Mouse (Mus musculus) midbrain, embryonic 11.5 days (tissue): Measurements from ENCODE around the gene 1110065P20Rik. TPM values are rescaled to one million over a fixed set of nuclear protein-coding genes. Genes with fewer than 3 reads are reported as not detected.

ENCODE experiments used
- ATAC-seq: fragments of 200-750 bp; cut with Nextera tagmentation; 2 replicates; pipeline ENCODE4 v1.8.0; 2017; ENCODE audit warnings: moderate TSS enrichment, moderate library complexity; ENCODE audit not compliant: low FRiP score
- DNase-seq: peaks from one replicate; pipeline ENCODE4 v3.0.0; 2015; ENCODE audit warnings: low spot score; ENCODE audit errors: missing footprints
- H3K27ac ChIP-seq: fragments of 300-500 bp; sonication (generic); 2 replicates; pipeline ENCODE4 v1.5.1; 2014; ENCODE audit warnings: low read depth, low read length
- H3K27me3 ChIP-seq: fragments of 300-500 bp; sonication (generic); 2 replicates; pipeline ENCODE4 v1.6.1; 2014; ENCODE audit warnings: mild to moderate bottlenecking, low read length, moderate library complexity, mixed read lengths; ENCODE audit not compliant: control insufficient read depth, insufficient read depth
- H3K36me3 ChIP-seq: fragments of 300-500 bp; sonication (generic); 2 replicates; pipeline ENCODE4 v1.6.1; 2014; ENCODE audit warnings: mild to moderate bottlenecking, low read length, moderate library complexity, mixed read lengths; ENCODE audit not compliant: control insufficient read depth, insufficient read depth
- H3K4me1 ChIP-seq: fragments of 300-500 bp; sonication (generic); 2 replicates; pipeline ENCODE4 v1.6.1; 2014; ENCODE audit warnings: low read length; ENCODE audit not compliant: control insufficient read depth, insufficient read depth
- H3K4me2 ChIP-seq: fragments of 300-500 bp; sonication (generic); 2 replicates; pipeline ENCODE4 v1.6.1; 2014; ENCODE audit warnings: mild to moderate bottlenecking, moderate library complexity
- H3K4me3 ChIP-seq: fragments of 300-500 bp; sonication (generic); 2 replicates; pipeline ENCODE4 v1.5.1; 2014; ENCODE audit warnings: low read depth, low read length
- H3K9ac ChIP-seq: fragments of 300-500 bp; sonication (generic); 2 replicates; pipeline ENCODE4 v1.6.1; 2014; ENCODE audit warnings: low read length
- H3K9me3 ChIP-seq: fragments of 300-500 bp; sonication (generic); 2 replicates; pipeline ENCODE4 v1.6.1; 2016; ENCODE audit warnings: low read length; ENCODE audit not compliant: control insufficient read depth
- WGBS: fragments of 180-500 bp; shearing (Covaris S2); extraction: QIAGEN DNeasy Blood & Tissue Kit; methylation state at CpG from one replicate; pipeline ENCODE4 v1.1.7; 2014; 5-methylcytosine and 5-hydroxymethylcytosine counted together
- polyA plus RNA-seq: library from polyadenylated mRNA; unstranded; fragments of >200 nt; fragmentation: Nextera tagmentation; extraction: Ambion mirVana; gene quantifications from 2 replicates; pipeline ENCODE4 v1.2.1, GENCODE M21; 2014

1110065P20Rik gene
- polyA plus RNA-seq, 1 experiment from 2014 or later = 60.0 TPM

DNA sequence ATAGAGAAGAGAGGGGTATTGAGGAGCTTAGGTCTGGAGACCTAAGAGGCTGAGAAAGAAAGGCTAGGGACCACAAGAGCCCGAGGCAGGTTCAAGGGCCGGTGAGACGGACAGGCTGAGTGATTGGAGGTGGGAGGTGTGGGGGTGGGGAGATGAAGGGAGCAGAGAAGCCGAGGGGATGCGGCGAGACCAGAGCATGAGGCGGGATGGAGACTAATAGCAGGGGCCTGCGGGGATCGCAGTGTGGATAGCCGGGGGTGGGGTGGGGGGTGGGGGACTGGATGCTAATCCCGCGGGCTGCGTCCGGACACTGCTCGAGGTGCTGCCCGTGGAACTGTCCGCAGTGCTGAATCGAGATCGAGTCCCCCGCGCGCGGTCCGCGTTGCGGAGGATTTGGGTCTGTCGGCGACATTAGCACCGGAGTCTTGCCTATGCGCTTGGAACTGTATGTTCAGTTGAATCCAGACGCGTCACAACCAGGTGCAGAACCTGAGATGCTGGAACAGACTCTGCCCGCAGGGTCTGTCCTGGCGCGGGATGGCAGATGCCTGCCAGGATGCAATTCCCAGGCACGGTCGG is 31.2 kb upstream of the 1110065P20Rik start:
- ATAC-seq (peak; percentile 25), DNase-seq (peak; percentile 93)
- H3K4me3 ChIP-seq = peak overlapping the region; percentile 34
- peaks cover 23% of the 10 kb centered on the region for H3K4me1 ChIP-seq
- H3K9me3 ChIP-seq = no peaks in the 10 kb centered on the region
- no peaks in the 10 kb centered on the region for H3K36me3 ChIP-seq
- peaks cover 14% of the 10 kb centered on the region; the same call in 1 of the 2 replicates for H3K27me3 ChIP-seq
- peak overlapping the region; percentile 50 for H3K9ac ChIP-seq
- peak overlapping the region; percentile 66 for H3K4me2 ChIP-seq
- H3K27ac ChIP-seq = 0 out of 2 replicates have a peak overlapping the region, but pooled peaks have one; percentile 22
- WGBS = under 1% methylated on average over 37 of the region's 37 CpGs

DNA sequence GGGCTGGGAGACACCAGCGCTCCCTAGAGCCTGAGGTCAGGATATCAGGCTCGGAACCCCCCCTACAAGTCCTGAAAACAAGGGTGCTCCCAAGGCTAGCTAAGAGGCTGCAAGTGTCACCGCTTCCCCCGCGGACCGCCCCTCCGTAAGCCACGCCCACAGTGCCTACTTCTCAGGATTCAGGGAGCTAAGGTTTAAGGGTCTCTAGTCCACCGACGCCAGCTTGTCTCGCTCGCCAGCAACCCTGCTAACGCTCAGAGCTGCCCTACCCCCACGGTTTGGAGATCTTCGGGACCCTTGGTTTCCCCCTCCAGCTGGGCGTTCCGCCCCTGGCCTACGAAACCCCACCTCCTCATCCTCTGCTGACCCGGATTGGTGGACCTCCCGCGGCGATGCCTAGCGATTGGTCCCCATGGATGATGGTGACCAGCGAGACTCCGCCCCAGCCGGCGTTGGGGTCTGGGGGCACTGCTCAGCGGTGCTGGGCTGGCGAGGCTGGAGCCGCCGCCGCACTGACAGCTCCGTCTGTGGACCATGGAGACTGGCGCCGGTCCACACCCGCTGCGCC is 30.4 kb upstream of the 1110065P20Rik start:
- Histone ChIP-seq H3K9ac (peak overlapping the region; percentile 50; the same call in 1 of the 2 replicates), H3K4me2 (peak overlapping the region; percentile 66), H3K4me1 (peaks cover 23% of the 10 kb centered on the region), H3K4me3 (peak overlapping the region; percentile 34), H3K27me3 (peaks cover 14% of the 10 kb centered on the region; the same call in 1 of the 2 replicates), H3K27ac (peak overlapping the region; percentile 22; the same call in 1 of the 2 replicates), H3K36me3 (no peaks in the 10 kb centered on the region), H3K9me3 (no peaks in the 10 kb centered on the region)
- peak; percentile 97 for ATAC-seq
- peak; percentile 99 for DNase-seq
- WGBS = 0% methylated on average over 37 of the region's 37 CpGs

DNA sequence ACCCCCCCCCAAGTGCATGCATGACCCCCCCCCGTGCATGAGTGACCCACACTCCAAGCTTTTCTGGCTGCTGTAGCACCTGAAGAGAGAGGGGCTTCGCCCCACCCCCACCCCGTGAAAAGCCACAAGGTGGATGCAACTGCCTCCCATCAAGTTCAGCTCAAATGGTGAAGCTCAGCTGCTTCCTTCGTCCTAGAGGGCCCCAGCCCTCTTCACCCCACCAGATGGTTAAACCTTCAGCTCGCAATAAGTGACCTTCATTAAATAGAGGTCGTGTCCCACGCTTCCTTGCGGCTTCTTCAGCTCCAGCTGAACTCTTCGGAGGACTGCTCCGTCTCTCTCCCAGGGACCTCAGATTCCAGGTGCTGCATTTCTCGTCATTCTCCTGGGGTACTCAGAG is 29.6 kb upstream of the 1110065P20Rik start, which contains the start of gene Epha10:
Epha10 (plus strand) TSS at position 301 of the 400 bp plus-strand sequence.
- Histone ChIP-seq H3K9me3 (no peaks in the 10 kb centered on the region), H3K4me3 (peak within 1 kb of the TSS; percentile 34), H3K4me2 (peak within 1 kb of the TSS; percentile 66), H3K9ac (peak within 1 kb of the TSS; percentile 50; the same call in 1 of the 2 replicates), H3K27me3 (peaks cover 14% of the 10 kb centered on the region; the same call in 1 of the 2 replicates), H3K36me3 (no peaks in the 10 kb centered on the region), H3K4me1 (peaks cover 23% of the 10 kb centered on the region), H3K27ac (peak within 1 kb of the TSS; percentile 22; the same call in 1 of the 2 replicates)
- WGBS = 2% methylated on average over 11 of the region's 11 CpGs
- DNase-seq (no peak), ATAC-seq (no peak)

DNA sequence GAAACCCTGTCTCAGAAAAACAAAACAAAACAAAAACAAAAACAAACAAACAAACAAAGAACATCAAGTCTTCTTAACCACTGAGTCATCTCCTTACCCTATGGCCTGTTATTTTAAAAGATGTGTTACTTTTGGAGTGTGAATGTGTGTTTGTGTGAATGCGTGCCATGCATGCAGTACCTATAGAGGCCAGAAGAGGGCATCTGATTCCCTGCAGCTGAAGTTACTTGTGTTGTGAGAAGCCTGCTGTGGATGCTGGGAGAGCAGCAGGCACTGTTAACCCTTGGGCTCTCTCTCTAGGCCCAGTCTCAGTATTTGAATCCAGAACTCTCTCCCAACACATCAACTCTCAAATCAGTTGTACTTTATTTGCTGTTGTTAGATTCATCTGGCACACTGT is 21.7 kb upstream of the 1110065P20Rik start:
- whole genome bisulfite sequencing = 96% methylated on average over 1 of the region's 1 CpGs
- Histone ChIP-seq H3K9ac (no peak overlapping the region), H3K4me1 (no peaks in the 10 kb centered on the region), H3K27me3 (no peaks in the 10 kb centered on the region), H3K9me3 (no peaks in the 10 kb centered on the region), H3K4me3 (no peak overlapping the region), H3K36me3 (no peaks in the 10 kb centered on the region), H3K4me2 (no peak overlapping the region), H3K27ac (no peak overlapping the region)
- no peak for ATAC-seq
- no peak for DNase-seq

DNA sequence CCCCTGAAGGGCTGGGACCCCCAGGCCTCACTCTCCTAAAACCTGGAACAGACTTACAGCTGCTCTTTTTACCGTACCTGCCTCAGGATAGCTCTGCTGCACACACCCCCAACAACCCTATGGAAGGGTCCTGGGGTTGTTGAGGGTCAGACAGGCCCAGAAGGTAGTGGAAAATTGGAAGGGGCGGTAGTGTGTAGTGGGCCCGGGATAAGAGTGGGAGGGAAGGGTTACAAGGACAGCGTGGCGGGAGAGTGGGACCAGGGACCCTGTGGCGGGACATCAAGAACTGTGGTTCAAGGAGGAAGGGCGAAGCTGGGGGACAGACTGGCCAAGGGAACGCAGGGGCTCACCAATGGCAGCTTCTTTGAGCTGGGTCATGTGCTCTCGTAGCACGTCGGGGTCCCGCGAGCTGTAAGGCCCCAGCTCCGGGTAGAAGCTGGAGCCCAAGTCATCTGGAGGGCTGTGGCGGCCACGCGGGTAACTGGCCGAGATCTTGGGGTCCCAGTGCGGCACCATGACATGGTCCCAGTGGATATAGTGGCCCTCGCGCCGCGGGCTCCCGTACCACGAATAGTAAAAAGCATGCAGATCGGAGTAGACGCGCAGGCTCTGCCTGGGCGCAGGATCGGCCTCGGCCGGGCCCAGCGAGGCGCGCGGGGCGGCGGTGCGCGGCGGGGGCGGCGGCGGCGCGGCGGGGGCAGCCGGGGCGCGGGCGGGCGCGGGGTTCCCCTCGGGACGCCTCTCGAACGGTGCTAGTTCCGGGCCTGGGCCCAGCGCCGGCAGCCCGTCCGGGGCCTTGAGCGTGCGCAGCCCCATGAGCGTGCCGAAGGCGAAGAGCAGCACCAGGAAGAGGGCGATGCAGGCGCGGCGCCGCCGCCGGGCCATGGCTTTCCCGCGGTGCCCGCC is 10.5 kb upstream of the 1110065P20Rik start, which contains the start of gene Maneal:
Maneal (minus strand) TSS at position 889 of the 906 bp plus-strand sequence.
- Histone ChIP-seq H3K4me3 (peak within 1 kb of the TSS; percentile 70), H3K9me3 (no peaks in the 10 kb centered on the region), H3K36me3 (peaks cover 5% of the 10 kb centered on the region; the same call in 1 of the 2 replicates), H3K27ac (peak within 1 kb of the TSS; percentile 20; the same call in 1 of the 2 replicates), H3K4me2 (peak within 1 kb of the TSS; percentile 88), H3K4me1 (peaks cover 15% of the 10 kb centered on the region), H3K27me3 (no peaks in the 10 kb centered on the region), H3K9ac (peak within 1 kb of the TSS; percentile 87)
- ATAC-seq (peak; percentile 28), DNase-seq (peak; percentile 91)
- 2% methylated on average over 76 of the region's 77 CpGs for WGBS

DNA sequence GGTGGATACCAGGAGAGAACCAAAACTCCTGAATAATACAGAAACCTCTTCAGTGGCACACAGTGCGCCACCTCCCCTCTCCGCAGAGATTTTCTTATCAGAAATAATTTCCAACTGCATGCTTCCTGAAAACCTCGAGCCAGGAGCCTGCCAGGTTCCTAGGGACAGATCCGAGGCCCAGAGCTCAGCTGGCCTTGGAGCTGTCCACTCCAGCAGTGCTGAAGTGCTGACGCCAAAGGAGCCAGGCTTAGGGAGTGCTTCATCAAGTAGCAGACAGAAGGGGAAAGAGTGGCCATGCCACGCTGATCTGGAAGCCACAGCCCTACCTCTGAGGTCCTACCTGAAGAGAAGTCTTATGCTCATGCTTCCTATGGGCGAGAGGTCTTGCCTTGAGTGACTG is 9.4 kb upstream of the 1110065P20Rik start:
- Histone ChIP-seq H3K27me3 (no peaks in the 10 kb centered on the region), H3K4me3 (no peak overlapping the region), H3K27ac (no peak overlapping the region), H3K4me1 (peaks cover 15% of the 10 kb centered on the region), H3K4me2 (peak overlapping the region; percentile 88; the same call in 1 of the 2 replicates), H3K9ac (no peak overlapping the region), H3K9me3 (no peaks in the 10 kb centered on the region), H3K36me3 (peaks cover 8% of the 10 kb centered on the region; the same call in 1 of the 2 replicates)
- peak; percentile 91 for DNase-seq
- ATAC-seq = no peak
- 13% methylated on average over 7 of the region's 7 CpGs for whole genome bisulfite sequencing

DNA sequence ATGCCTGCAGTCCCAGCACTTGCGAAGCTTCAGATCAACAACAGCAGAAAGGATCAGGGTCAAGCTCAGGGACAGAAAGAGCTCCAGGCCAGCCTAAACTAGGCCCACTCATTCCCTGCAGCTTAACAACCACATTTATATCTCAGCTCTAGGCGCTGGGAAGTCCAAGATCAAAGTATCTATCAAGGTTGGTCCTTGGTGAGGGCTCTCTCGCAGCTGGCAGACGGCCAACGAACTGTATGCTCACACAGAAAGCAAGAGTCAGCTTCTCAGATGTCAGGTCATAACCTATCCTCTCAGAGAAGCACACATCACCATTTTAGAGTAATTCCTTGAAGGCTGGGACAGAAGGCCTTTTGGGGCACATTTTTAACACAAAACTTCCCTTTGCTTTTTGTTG is 7.4 kb upstream of the 1110065P20Rik start:
- WGBS = 85% methylated on average over 5 of the region's 5 CpGs
- H3K9ac ChIP-seq = no peak overlapping the region
- no peaks in the 10 kb centered on the region for H3K27me3 ChIP-seq
- H3K27ac ChIP-seq = no peak overlapping the region
- peaks cover 15% of the 10 kb centered on the region for H3K4me1 ChIP-seq
- DNase-seq (no peak), ATAC-seq (no peak)
- no peak overlapping the region for H3K4me2 ChIP-seq
- no peak overlapping the region for H3K4me3 ChIP-seq
- peaks cover 15% of the 10 kb centered on the region for H3K36me3 ChIP-seq
- H3K9me3 ChIP-seq = no peaks in the 10 kb centered on the region

DNA sequence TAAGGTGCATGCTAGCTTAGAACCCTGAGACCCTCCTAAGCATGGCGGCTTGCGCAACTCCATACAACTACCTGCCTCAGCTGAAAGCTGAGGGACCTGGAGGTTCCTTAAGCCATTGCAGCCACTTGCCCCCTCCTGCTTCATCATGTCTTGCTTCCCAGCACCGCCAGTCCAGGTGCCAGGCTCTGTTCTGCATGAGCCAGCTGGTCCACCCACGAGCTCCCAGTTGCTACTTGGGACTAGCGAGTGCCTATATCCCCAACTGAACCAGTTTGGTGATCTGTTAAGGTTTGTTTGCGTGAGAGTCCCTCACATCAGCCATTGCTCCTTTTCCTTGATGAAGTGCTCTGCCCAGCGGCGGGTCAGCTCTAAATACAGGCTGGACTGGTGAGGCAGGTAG is 5.3 kb upstream of the 1110065P20Rik start:
- ATAC-seq (no peak), DNase-seq (no peak)
- H3K4me2 ChIP-seq = no peak overlapping the region
- H3K4me1 ChIP-seq = peaks cover 20% of the 10 kb centered on the region
- H3K36me3 ChIP-seq = peaks cover 15% of the 10 kb centered on the region
- 96% methylated on average over 8 of the region's 8 CpGs for WGBS
- H3K27me3 ChIP-seq = no peaks in the 10 kb centered on the region
- H3K9ac ChIP-seq = no peak overlapping the region
- H3K4me3 ChIP-seq = no peak overlapping the region
- no peak overlapping the region for H3K27ac ChIP-seq
- H3K9me3 ChIP-seq = no peaks in the 10 kb centered on the region
